Mouse (Mus musculus): ENCODE measurements at regions not wholly inside any gene's neighbourhood (a gene's known extent, or its start where the extent isn't known, plus 50 kb on each side); places are given as distances from the start of the nearest gene placed in this dataset.

- in situ Hi-C loops (cut with MboI, MseI), result no loop called here
Observed at GRCm38 (mm10) chr11:22690829-22691228, 169.9 kb downstream of the B3gnt2 start.

GRCm38 (mm10) chr11:22692281-22692857 is 168.4 kb downstream of the B3gnt2 start:
- in situ Hi-C loops (cut with MboI, MseI), result no loop called here

GRCm38 (mm10) chr11:22692941-22693341 is 167.8 kb downstream of the B3gnt2 start:
- in situ Hi-C loops (cut with MboI, MseI), result no loop called here

- in situ Hi-C loops (cut with MboI, MseI), result no loop called here
Observed at GRCm38 (mm10) chr11:22693376-22693775, 167.4 kb downstream of the B3gnt2 start.

- in situ Hi-C loops (cut with MboI, MseI), result no loop called here
Observed at GRCm38 (mm10) chr11:22693984-22694383, 166.8 kb downstream of the B3gnt2 start.

GRCm38 (mm10) chr11:22694829-22695228 is 165.9 kb downstream of the B3gnt2 start:
- in situ Hi-C loops (cut with MboI, MseI), result no loop called here

GRCm38 (mm10) chr11:22695237-22695636 is 165.5 kb downstream of the B3gnt2 start:
- in situ Hi-C loops (cut with MboI, MseI), result no loop called here

DNA sequence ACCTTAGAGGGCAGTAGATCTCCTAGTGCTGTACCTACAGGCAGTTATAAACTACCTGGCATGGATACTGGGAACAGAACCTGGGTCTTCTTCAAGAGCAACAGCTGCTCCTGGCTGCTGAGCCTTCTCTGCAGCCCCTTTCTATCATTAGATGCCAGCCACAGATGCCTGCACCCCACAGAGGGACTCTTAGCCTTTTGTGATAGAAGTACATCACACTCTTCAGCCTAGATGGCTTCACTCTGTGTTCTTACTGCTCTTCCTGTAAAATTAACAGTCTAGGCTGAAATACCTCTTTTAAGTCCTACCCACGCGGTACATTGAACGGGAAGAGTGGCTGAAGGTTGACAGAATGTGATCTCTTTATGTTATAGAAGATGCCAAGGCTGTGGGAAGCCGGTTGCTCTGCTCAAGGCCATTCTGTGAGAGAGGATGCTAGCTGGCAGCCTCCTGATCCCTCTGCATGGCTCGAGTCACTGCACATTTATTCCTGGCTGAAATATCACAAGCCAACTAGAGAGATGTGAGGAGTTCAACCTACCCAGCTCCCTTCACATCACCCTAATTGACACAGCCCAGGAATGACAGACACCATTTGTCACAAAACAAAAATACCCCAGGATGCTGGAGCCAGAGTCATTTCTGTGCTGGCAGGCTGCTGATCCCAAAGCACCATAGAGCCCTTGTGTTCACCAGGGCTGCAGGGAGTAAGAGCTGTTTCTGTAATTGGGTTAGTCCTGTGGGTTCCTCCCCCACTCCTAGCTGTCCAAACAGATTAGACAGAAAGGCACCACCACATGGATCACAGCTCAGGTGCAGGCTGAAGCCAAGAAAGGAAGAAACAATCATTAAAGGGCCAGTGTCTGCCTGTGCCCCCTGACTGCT is 162.5 kb downstream of the B3gnt2 start:
- in situ Hi-C loops (cut with MboI, MseI), result no loop called here

DNA sequence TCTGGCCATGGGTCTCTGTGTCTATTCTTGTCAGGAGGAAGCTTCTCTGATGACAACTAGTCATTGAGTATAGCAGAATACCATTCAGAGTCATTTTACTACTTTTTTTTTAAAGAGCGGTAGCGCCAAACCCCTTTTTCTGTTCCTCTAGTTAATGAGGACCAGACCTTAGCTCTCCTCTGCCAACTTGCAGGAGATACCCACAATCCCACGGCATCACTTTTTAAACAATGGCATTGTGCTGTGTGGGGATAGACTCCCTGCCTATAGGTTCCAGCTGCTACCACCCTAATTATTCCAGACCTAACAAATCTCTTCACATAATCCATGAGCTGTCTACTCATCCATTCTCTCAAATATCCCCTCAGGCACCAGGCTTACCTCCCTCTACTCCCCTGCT is 154.7 kb downstream of the B3gnt2 start:
- in situ Hi-C loops (cut with MboI, MseI), result no loop called here
